Mouse (Mus musculus): Measurements from ENCODE around the gene Klhl31.
A peak's percentile ranks its signal among the peaks of the same experiment; 100 is the strongest.

DNA sequence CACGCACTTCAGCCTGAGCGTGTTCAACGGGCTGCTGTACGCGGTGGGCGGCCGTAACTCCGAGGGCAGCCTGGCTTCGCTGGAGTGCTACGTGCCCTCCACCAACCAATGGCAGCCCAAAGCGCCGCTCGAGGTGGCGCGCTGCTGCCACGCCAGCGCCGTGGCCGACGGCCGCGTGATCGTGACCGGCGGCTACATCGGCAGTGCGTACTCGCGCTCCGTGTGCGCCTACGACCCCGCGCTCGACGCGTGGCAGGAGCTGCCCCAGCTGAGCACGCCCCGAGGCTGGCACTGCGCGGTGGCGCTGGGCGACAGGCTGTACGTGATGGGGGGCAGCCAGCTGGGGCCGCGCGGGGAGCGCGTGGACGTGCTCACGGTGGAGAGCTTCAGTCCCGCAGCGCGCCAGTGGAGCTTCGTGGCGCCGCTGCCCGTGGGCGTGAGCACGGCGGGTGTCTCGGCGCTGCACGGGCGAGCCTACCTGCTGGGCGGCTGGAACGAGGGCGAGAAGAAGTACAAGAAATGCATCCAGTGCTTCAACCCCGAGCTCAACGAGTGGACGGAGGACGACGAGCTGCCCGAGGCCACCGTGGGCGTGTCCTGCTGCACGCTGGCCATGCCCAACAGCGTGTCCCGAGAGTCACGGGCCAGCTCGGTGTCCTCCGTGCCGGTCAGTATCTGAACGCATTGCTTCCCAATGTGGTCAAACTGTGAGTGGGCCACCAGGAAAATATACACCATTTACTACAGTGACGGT lies 19.1 kb downstream of the Klhl31 start:
- no peak for TF ChIP-seq MAX (IDR thresholded peaks at IDR 0.05; ENCODE audit: low read depth)
- no peak for TF ChIP-seq POLR2A (IDR thresholded peaks at IDR 0.05; ENCODE audit: insufficient read length, low read depth)
- TF ChIP-seq USF1 (IDR thresholded peaks at IDR 0.05; ENCODE audit: low read depth), result no peak
- TF ChIP-seq TCF12 (IDR thresholded peaks at IDR 0.05; ENCODE audit: insufficient read depth, poor library complexity, severe bottlenecking), result no peak
- peak in 1 of 3 experiments; percentile 12 for TF ChIP-seq MYOD1 (IDR thresholded peaks at IDR 0.05; ENCODE audit: control insufficient read depth in 1 of 3, insufficient read length in 2 of 3, low read depth in 2 of 3)
- no peak for TF ChIP-seq REST (IDR thresholded peaks at IDR 0.05; ENCODE audit: insufficient read depth, insufficient read length)
- TF ChIP-seq POLR2AphosphoS2 (IDR thresholded peaks at IDR 0.05; ENCODE audit: insufficient read length, low read depth), result no peak
- no peak for TF ChIP-seq TCF3 (IDR thresholded peaks at IDR 0.05; ENCODE audit: insufficient read length, low read depth)
- no peak for TF ChIP-seq SRF (IDR thresholded peaks at IDR 0.05; ENCODE audit: control insufficient read depth, insufficient read length, low read depth)
- no peak for TF ChIP-seq MYOG (IDR thresholded peaks at IDR 0.05; ENCODE audit: control insufficient read depth in 1 of 3, insufficient read depth in 1 of 3, insufficient read length in 2 of 3, low read depth in 2 of 3)
- TF ChIP-seq CEBPB (IDR thresholded peaks at IDR 0.05; ENCODE audit: insufficient read depth, poor library complexity, severe bottlenecking), result no peak
- no peak for TF ChIP-seq E2F4 (IDR thresholded peaks at IDR 0.05; ENCODE audit: insufficient read depth)
